Mouse (Mus musculus) liver, embryonic 13.5 days (tissue): ENCODE data around the gene Prdm5. TPM values are rescaled to one million over a fixed set of nuclear protein-coding genes. Genes with fewer than 3 reads are reported as not detected.

Experiments
- ATAC-seq: fragments of 200-750 bp; cut with Nextera tagmentation; 2 replicates; pipeline ENCODE4 v1.8.0; 2017; ENCODE audit warnings: low read depth, mild to moderate bottlenecking, moderate number of reproducible peaks, moderate library complexity
- DNase-seq: peaks from one replicate; pipeline ENCODE4 v3.0.0; 2022
- H3K27ac ChIP-seq: fragments of 300-500 bp; sonication (generic); 2 replicates; pipeline ENCODE4 v1.5.1; 2015; ENCODE audit warnings: moderate library complexity, mild to moderate bottlenecking, inconsistent platforms
- H3K27me3 ChIP-seq: fragments of 300-500 bp; sonication (generic); 2 replicates; pipeline ENCODE4 v1.6.1; 2015; ENCODE audit warnings: mild to moderate bottlenecking, inconsistent platforms
- H3K36me3 ChIP-seq: fragments of 300-500 bp; sonication (generic); 2 replicates; pipeline ENCODE4 v1.6.1; 2015; ENCODE audit warnings: mild to moderate bottlenecking, inconsistent platforms
- H3K4me1 ChIP-seq: fragments of 300-500 bp; sonication (generic); replicated peaks from 2 replicates; pipeline ENCODE4 v1.6.1; 2015; ENCODE audit warnings: inconsistent platforms
- H3K4me2 ChIP-seq: fragments of 300-500 bp; sonication (generic); 2 replicates; pipeline ENCODE4 v1.6.1; 2015; ENCODE audit warnings: inconsistent platforms, mild to moderate bottlenecking, moderate library complexity
- H3K4me3 ChIP-seq: fragments of 300-500 bp; sonication (generic); replicated peaks from 2 replicates; pipeline ENCODE4 v1.5.1; 2015; ENCODE audit warnings: mild to moderate bottlenecking, inconsistent platforms
- H3K9ac ChIP-seq: fragments of 300-500 bp; sonication (generic); 2 replicates; pipeline ENCODE4 v1.6.1; 2015; ENCODE audit warnings: mild to moderate bottlenecking, inconsistent platforms
- H3K9me3 ChIP-seq: fragments of 300-500 bp; sonication (generic); replicated peaks from 2 replicates; pipeline ENCODE4 v1.6.1; 2016; ENCODE audit warnings: inconsistent platforms
- whole genome bisulfite sequencing: fragments of 180-500 bp; shearing (Covaris S2); methylation state at CpG from one replicate; pipeline ENCODE4 v1.1.7; 2015; ENCODE audit not compliant: insufficient replicate concordance; 5-methylcytosine and 5-hydroxymethylcytosine counted together
- polyA plus RNA-seq: library from polyadenylated mRNA; unstranded; fragments of >200 nt; fragmentation: Nextera tagmentation; extraction: Ambion mirVana; gene quantifications from 2 replicates; pipeline ENCODE4 v1.2.1, GENCODE M21; 2015

Gene Prdm5
- 2.7 and 2.8 TPM in 2 replicates for polyA plus RNA-seq

DNA sequence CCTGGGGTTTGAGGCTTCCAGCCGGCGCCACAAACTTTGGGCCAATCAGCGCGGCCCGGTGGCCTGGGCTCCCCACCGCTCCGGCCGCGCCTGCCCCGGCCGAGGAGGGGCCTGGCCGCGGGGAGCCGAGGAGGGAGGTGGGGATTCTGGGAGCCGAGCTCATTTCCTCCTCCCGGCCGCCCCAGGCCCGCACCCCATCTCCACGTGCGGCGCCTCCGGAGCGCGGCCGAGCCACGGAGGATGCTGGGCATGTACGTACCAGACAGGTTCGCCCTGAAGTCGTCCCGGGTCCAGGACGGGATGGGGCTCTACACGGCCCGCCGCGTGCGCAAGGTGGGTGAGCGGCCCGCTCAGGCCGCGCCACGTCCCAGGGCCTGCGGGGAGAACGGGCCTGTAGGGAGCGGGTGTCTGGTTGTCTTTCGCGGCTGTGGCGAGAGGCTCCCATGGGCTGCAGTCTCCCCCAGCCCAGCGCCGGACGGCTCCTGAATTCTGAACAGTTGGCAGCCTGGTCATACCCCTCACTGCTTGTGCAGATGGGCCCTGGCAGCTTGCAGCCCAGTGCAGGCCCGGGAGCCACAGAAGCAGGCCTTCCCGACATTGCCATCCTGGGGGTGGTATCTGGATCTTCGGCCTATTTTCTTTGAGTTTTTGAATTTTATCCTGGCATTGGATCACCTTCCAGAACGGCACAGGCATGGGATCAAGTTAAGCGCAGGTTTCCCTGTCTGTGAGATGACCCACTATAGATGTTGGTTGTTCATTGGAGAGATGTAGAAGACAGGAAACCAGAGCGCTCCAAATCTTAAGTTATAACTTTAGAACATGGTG lies at the start of gene Prdm5:
Gene Prdm5, plus strand, starts transcription at position 128 of the 828 bp plus-strand sequence.
- H3K27me3 ChIP-seq = no peaks in the 10 kb centered on the region
- 3% methylated on average over 55 of the region's 56 CpGs for WGBS

DNA sequence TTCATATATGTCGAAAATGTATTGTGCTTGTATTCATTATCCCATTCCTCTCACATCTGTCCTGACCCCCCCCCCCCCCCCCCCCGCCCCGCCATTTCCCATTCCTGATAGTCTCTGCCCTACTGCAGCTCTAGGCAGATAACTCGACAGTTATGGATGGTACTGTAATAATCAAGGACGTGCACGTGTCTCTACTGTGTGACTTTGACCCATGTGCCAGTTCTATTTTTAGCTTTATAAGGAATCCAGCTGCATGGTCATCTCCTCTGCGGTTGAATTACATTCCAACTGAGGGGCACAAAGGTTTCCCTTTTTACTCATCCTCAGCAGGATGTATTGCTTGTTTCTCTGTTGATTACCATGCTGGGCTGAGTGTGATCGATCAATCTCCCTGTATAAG lies 39.3 kb upstream of the Prdm5 start:
- Histone ChIP-seq H3K9me3 (no peaks in the 10 kb centered on the region), H3K36me3 (no peaks in the 10 kb centered on the region), H3K27me3 (no peaks in the 10 kb centered on the region), H3K27ac (no peak overlapping the region), H3K4me3 (no peak overlapping the region), H3K4me1 (0 out of 2 replicates have a peak, but pooled peaks cover 4% of the 10 kb centered on the region), H3K4me2 (no peak overlapping the region), H3K9ac (no peak overlapping the region)
- WGBS = 27% methylated on average over 6 of the region's 8 CpGs
- DNase-seq = no peak
- no peak for ATAC-seq

More for the DNA sequence above, at the start of gene Prdm5:
- Histone ChIP-seq H3K4me3 (peak within 1 kb of the TSS; percentile 63), H3K9ac (peak within 1 kb of the TSS; percentile 70), H3K4me1 (peaks cover 8% of the 10 kb centered on the region), H3K27ac (no peak within 1 kb of the TSS), H3K9me3 (no peaks in the 10 kb centered on the region), H3K36me3 (no peaks in the 10 kb centered on the region), H3K4me2 (peak within 1 kb of the TSS; percentile 76)
- peak; percentile 89 for ATAC-seq
- DNase-seq = peak; percentile 12

DNA sequence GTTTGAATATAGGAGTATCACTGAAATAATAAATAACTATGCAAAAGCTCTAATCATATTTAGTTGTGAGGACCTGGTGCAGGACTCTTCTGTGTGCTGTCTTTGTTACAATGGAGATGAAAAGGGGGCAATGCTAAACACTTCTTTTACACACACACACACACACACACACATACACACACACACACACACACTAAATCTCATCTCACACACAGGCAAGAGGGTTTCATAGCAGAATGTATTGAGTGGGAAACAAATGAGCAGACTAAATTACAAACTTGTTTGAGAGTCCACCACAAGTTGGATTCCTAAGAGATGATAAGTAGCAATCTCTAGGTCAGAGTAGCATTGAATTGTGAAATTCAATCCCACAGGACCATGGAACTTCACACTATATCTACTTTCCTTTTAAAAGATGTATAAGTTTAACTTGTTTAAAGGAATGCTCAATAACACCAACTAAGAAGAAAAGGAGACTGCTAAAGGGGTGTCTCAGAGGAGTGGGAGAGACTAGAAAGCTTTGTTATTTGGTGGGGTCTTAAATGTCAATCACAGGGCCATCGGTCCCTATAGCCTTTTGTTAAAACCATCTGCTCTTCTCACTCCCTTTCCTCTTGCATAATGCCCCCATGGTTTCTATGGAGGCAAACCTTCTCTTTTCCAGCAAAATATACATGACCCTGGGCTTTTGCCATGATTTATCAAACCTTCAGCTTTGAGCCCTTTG lies 35.5 kb upstream of the Prdm5 start:
- Histone ChIP-seq H3K36me3 (no peaks in the 10 kb centered on the region), H3K4me2 (no peak overlapping the region), H3K4me1 (0 out of 2 replicates have a peak, but pooled peaks cover 4% of the 10 kb centered on the region), H3K27me3 (no peaks in the 10 kb centered on the region), H3K9ac (no peak overlapping the region), H3K27ac (no peak overlapping the region), H3K4me3 (no peak overlapping the region), H3K9me3 (no peaks in the 10 kb centered on the region)
- ATAC-seq (no peak), DNase-seq (no peak)
- WGBS = 59% methylated on average over 1 of the region's 1 CpGs

DNA sequence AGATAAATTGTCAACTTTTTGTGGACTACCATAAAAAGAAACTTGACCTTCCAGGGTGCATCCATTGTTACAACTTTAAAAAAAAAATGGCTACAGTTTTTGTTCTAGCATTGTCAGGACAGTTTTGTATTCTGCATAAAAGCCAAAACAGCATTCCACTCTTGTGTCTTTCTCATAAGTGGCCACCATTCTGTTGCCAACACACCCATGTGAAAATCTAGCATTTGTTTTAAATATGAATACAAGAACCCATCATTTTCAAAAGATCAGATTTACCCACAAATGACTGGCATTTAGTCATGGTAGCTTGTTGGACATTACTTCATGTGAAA lies 35.0 kb upstream of the Prdm5 start:
- Histone ChIP-seq H3K4me1 (0 out of 2 replicates have a peak, but pooled peaks cover 4% of the 10 kb centered on the region), H3K4me2 (no peak overlapping the region), H3K9me3 (no peaks in the 10 kb centered on the region), H3K9ac (no peak overlapping the region), H3K27me3 (no peaks in the 10 kb centered on the region), H3K4me3 (no peak overlapping the region), H3K27ac (no peak overlapping the region), H3K36me3 (no peaks in the 10 kb centered on the region)
- DNase-seq (no peak), ATAC-seq (no peak)

DNA sequence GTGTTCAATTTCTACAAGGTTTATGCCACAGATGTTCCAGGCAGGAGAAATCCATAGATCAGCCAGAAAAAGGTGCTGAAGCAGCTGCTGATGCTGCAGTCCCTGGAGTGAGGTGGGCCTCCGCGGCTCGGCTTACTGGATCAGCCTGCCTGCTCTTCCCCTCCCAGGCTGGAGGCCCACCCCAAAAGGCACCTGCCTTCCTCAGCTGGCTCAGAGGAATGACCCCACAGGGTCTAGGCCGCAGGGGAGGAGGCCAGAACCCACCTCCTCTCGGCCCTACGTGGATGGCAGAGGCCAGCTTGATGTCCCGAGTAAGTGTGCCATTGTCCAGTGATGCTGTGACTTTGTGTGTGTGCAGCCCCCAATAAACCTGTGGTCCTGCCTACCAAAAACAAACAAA lies 20.6 kb upstream of the Prdm5 start:
- WGBS = 65% methylated on average over 7 of the region's 7 CpGs

DNA sequence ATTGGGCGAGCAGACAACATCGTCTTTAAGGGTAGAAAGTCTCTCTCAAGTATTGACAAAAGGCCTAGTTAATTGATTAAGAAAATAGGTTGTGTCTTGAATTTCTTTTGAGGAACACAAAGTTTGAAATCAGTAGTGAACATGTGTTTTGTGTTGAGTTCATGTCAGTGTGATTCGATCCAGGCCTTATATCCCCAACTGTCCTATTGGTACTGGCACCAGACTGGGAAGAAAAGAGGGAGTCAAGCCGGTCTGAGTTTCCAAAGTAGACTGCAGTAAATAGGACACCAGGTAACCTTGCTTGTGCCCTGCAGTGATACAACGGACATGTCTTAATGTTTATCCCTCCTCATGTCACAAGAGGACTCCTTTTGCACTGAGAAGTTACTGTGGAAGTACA lies 19.6 kb upstream of the Prdm5 start:
- DNase-seq = no peak
- no peak for ATAC-seq
- Histone ChIP-seq H3K27ac (no peak overlapping the region), H3K4me2 (no peak overlapping the region), H3K36me3 (no peaks in the 10 kb centered on the region), H3K4me1 (no peaks in the 10 kb centered on the region), H3K9me3 (no peaks in the 10 kb centered on the region), H3K27me3 (no peaks in the 10 kb centered on the region), H3K4me3 (no peak overlapping the region), H3K9ac (no peak overlapping the region)
- WGBS = 63% methylated on average over 5 of the region's 5 CpGs

More for the DNA sequence above, 20.6 kb upstream of the Prdm5 start:
- no peak overlapping the region for H3K9ac ChIP-seq
- no peaks in the 10 kb centered on the region for H3K36me3 ChIP-seq
- no peak for ATAC-seq
- no peaks in the 10 kb centered on the region for H3K4me1 ChIP-seq
- H3K9me3 ChIP-seq = no peaks in the 10 kb centered on the region
- no peak for DNase-seq
- H3K4me3 ChIP-seq = no peak overlapping the region
- no peak overlapping the region for H3K27ac ChIP-seq
- no peaks in the 10 kb centered on the region for H3K27me3 ChIP-seq
- H3K4me2 ChIP-seq = no peak overlapping the region

DNA sequence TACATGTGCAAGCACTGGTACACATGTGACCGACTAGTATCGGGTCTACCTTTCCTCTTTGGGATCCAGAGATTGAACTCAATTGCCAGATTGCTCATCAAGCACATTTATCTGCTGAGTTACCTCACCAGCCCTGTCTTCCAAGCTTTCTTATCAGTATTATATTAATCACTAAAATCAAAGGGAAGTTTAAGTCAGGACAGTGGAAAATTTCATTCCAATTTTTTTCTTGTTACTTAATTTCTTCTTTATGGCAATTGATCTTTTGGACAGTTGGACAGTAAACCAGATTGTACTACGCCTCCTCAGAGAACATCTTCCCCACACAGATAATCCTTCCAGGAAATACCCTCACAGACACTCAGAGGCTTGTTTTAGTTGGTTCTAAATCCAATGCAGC lies 18.7 kb upstream of the Prdm5 start:
- Histone ChIP-seq H3K36me3 (no peaks in the 10 kb centered on the region), H3K4me3 (no peak overlapping the region), H3K27ac (no peak overlapping the region), H3K9ac (no peak overlapping the region), H3K27me3 (no peaks in the 10 kb centered on the region), H3K9me3 (no peaks in the 10 kb centered on the region), H3K4me2 (no peak overlapping the region), H3K4me1 (no peaks in the 10 kb centered on the region)
- DNase-seq (no peak), ATAC-seq (no peak)
- 60% methylated on average over 3 of the region's 3 CpGs for WGBS

DNA sequence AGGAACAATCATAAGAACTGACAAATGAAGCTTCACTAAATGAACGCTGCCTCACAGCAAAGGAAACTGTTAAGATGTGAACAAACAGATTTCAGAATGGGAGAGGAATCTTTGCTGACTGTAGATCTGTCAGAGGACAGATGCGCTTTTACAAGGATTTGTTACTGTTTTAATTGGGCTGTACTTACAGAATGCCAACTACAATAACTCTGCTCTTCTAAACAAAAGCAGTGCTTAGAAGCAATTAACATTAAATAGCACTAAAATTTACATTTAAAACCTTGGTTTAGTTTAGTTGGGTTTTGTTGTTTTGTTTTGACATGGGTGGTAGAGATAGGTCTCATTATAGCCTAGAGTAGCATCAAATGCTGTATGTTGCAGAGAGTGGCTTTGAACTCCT lies 14.3 kb upstream of the Prdm5 start:
- Histone ChIP-seq H3K4me1 (no peaks in the 10 kb centered on the region), H3K9ac (no peak overlapping the region), H3K27ac (no peak overlapping the region), H3K4me2 (no peak overlapping the region), H3K27me3 (no peaks in the 10 kb centered on the region), H3K36me3 (no peaks in the 10 kb centered on the region), H3K4me3 (no peak overlapping the region), H3K9me3 (no peaks in the 10 kb centered on the region)
- DNase-seq (no peak), ATAC-seq (no peak)
- WGBS = 65% methylated on average over 2 of the region's 2 CpGs

DNA sequence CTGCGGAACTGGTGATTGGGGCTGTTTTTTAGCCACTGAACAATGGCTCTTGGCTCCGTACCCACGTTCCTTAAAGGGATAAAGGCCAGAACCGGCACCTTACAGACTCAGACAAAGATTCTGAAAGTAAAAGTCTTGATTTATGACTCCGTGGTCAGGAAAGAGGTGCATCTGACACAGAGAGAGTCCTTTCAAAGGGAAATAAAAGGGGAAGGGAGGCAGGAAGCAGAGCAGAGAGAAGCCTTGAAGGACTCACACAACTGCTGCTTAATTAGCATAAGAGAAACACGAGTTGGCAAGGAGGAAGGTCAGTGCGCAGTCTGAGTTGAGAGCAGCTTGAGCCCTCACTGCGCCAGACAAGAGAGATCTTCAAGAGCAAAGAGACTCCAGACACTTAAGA lies 13.7 kb upstream of the Prdm5 start:
- Histone ChIP-seq H3K4me3 (no peak overlapping the region), H3K9ac (no peak overlapping the region), H3K27me3 (no peaks in the 10 kb centered on the region), H3K4me2 (0 out of 2 replicates have a peak overlapping the region, but pooled peaks have one; percentile 14), H3K4me1 (no peaks in the 10 kb centered on the region), H3K9me3 (no peaks in the 10 kb centered on the region), H3K36me3 (no peaks in the 10 kb centered on the region), H3K27ac (no peak overlapping the region)
- 16% methylated on average over 8 of the region's 8 CpGs for WGBS
- DNase-seq (no peak), ATAC-seq (no peak)

DNA sequence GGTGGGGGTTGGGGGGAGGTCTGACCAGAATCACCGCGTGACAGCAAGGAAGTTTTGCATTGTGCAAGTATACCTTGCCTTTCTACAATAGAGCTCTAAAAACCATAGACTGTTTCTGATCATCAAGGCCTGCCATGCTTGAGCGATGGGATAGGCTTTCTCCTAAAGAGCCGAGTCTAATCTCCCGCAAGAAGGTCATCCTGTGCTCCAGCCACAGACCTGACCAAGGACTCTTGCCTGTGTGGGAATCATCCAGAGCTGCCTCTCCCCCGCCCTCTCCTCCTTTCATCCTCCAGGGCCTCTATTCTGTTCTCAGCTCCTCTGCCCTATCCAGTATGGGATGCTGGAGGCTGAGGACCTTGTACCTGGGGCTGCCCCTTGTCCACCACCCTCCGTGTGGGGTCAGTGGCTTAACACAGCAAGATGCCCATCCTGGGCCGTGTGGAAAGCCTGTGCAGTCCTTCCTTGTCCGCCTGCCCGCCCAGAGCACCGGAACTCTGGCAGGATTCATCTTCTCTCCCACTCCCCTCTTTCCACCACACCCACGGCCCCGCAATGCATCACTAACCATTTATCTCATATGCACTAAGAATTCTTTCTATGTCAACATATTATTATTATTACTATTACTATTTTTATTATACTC lies 12.9 kb upstream of the Prdm5 start:
- Histone ChIP-seq H3K9me3 (no peaks in the 10 kb centered on the region), H3K36me3 (no peaks in the 10 kb centered on the region), H3K9ac (no peak overlapping the region), H3K27me3 (no peaks in the 10 kb centered on the region), H3K4me2 (no peak overlapping the region), H3K4me3 (no peak overlapping the region), H3K4me1 (no peaks in the 10 kb centered on the region), H3K27ac (no peak overlapping the region)
- WGBS = 64% methylated on average over 13 of the region's 13 CpGs
- DNase-seq (no peak), ATAC-seq (no peak)

DNA sequence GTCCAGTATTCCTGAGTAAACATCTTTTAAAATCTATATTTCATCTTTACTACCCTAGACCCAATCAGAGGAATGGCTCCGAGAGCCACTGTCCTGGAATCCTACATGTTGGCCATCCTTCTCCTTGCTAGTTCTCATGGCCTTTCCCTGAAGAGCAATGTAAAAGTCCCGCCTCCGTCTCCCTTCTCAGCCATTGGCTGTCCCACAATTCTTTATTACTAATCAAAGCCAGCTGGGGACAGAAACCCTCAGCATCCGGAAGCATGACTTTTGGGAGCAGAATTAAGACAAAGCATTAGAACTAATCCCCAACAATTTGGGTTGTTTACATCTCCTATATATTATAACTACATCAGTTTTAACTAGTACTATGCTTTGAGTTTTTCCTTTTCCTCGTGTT lies 10.9 kb upstream of the Prdm5 start:
- Histone ChIP-seq H3K27me3 (no peaks in the 10 kb centered on the region), H3K4me2 (no peak overlapping the region), H3K27ac (no peak overlapping the region), H3K9me3 (no peaks in the 10 kb centered on the region), H3K9ac (no peak overlapping the region), H3K4me1 (no peaks in the 10 kb centered on the region), H3K4me3 (no peak overlapping the region), H3K36me3 (no peaks in the 10 kb centered on the region)
- WGBS = 68% methylated on average over 5 of the region's 5 CpGs
- DNase-seq = no peak
- ATAC-seq = no peak
